Mouse (Mus musculus): ENCODE measurements at regions not wholly inside any gene's neighbourhood (a gene's known extent, or its start where the extent isn't known, plus 50 kb on each side); places are given as distances from the start of the nearest gene placed in this dataset.

DNA sequence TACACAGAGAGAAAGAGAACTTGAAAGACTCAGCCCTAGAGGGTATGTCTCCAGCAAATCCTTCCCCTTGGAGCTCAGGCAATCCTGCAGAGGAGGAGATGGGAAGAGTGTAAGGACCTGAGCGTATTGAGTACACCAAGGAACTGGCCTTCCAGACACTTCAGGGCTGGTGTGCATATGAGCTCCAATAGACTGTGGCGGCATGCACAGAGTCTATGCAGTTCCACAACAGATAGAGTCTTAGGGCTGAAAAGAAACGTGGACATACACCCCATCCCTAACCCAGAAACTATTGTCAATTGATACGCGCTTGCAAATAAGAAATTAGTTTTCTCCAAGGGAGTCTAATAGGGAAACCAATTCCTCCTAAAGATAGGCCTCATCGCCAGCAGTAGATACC, 130.6 kb upstream of the Lpp start:
- Histone ChIP-seq H3K36me3 (ENCODE audit: control insufficient read depth, insufficient read depth, low read length, poor library complexity, severe bottlenecking) (no peaks in the 10 kb centered on the region), H3K9me3 (replicated peaks; ENCODE audit: control insufficient read depth, insufficient read depth, low read length, poor library complexity, severe bottlenecking) (no peaks in the 10 kb centered on the region), H3K4me1 (ENCODE audit: control insufficient read depth, insufficient read depth, low read length) (no peaks in the 10 kb centered on the region), H3K27ac (ENCODE audit: insufficient read depth, low read length) (no peak overlapping the region), H3K27me3 (ENCODE audit: control insufficient read depth, insufficient read depth, low read length, poor library complexity, severe bottlenecking) (no peaks in the 10 kb centered on the region), H3K9ac (ENCODE audit: low read depth, poor library complexity, severe bottlenecking) (no peak overlapping the region), H3K4me3 (ENCODE audit: low read depth, low read length) (no peak overlapping the region)
- no peak for TF ChIP-seq EP300 (IDR thresholded peaks at IDR 0.05; ENCODE audit: insufficient read depth, low read depth, low read length)
- no peak for TF ChIP-seq CTCF (IDR thresholded peaks at IDR 0.05; ENCODE audit: low read depth, low read length)
- TF ChIP-seq POLR2A (IDR thresholded peaks at IDR 0.05; ENCODE audit: insufficient read depth, low read length) = no peak

DNA sequence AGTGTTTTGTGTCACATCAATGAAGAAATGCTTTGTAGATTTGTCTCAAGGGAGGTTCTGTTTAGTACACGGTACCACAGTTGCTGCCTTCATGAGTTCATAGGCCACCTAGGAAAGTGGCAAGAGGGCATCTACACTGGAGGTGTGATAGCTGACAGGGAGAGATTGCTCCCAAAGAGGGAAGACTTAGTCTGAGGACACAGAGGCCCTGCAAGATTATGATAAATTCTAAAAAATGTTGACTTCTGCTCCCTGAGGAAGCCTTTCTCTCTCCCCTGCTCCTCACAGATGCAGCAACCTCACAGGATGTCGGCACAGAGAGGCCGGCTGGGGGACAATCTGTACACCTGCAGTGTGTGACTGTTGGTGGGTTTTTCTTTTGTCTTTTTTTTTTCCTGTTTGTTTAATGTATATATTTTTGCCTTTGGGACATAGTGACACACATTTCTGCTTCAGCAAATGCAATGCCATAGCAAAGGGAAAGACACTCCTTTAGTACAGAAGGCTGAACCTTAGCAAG, 133.5 kb upstream of the Lpp start:
- TF ChIP-seq CTCF (IDR thresholded peaks at IDR 0.05; ENCODE audit: low read depth, low read length) (no peak), EP300 (IDR thresholded peaks at IDR 0.05; ENCODE audit: insufficient read depth, low read depth, low read length) (no peak), POLR2A (IDR thresholded peaks at IDR 0.05; ENCODE audit: insufficient read depth, low read length) (no peak)
- H3K9ac ChIP-seq (ENCODE audit: low read depth, poor library complexity, severe bottlenecking) = no peak overlapping the region
- H3K27ac ChIP-seq (ENCODE audit: insufficient read depth, low read length) = no peak overlapping the region
- no peak overlapping the region for H3K4me3 ChIP-seq (ENCODE audit: low read depth, low read length)
- no peaks in the 10 kb centered on the region for H3K27me3 ChIP-seq (ENCODE audit: control insufficient read depth, insufficient read depth, low read length, poor library complexity, severe bottlenecking)
- H3K9me3 ChIP-seq (replicated peaks; ENCODE audit: control insufficient read depth, insufficient read depth, low read length, poor library complexity, severe bottlenecking) = no peaks in the 10 kb centered on the region
- H3K36me3 ChIP-seq (ENCODE audit: control insufficient read depth, insufficient read depth, low read length, poor library complexity, severe bottlenecking) = no peaks in the 10 kb centered on the region
- no peaks in the 10 kb centered on the region for H3K4me1 ChIP-seq (ENCODE audit: control insufficient read depth, insufficient read depth, low read length)

DNA sequence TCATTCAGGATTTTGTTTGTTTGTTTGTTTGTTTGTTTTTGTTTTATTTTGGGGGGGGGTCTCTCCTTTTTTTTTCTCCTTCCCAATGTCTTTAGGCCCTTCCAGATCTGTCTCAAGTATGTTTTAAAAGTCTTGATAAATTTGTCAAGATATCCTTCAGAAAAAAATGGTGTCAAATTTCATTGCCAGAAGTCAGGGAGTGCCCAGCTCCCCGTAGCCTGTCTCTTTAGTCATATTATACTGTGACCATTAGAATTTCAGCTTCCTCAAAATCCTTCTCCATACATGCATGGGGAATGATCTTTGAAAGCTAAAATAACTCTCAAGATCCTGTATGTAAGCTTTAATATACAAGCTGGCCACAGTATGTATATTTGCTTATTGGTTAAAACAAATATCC, 134.3 kb upstream of the Lpp start:
- H3K36me3 ChIP-seq (ENCODE audit: control insufficient read depth, insufficient read depth, low read length, poor library complexity, severe bottlenecking) = no peaks in the 10 kb centered on the region
- H3K4me3 ChIP-seq (ENCODE audit: low read depth, low read length) = no peak overlapping the region
- no peak overlapping the region for H3K27ac ChIP-seq (ENCODE audit: insufficient read depth, low read length)
- no peaks in the 10 kb centered on the region for H3K4me1 ChIP-seq (ENCODE audit: control insufficient read depth, insufficient read depth, low read length)
- no peaks in the 10 kb centered on the region for H3K27me3 ChIP-seq (ENCODE audit: control insufficient read depth, insufficient read depth, low read length, poor library complexity, severe bottlenecking)
- TF ChIP-seq CTCF (IDR thresholded peaks at IDR 0.05; ENCODE audit: low read depth, low read length) (no peak), EP300 (IDR thresholded peaks at IDR 0.05; ENCODE audit: insufficient read depth, low read depth, low read length) (no peak), POLR2A (IDR thresholded peaks at IDR 0.05; ENCODE audit: insufficient read depth, low read length) (no peak)
- H3K9ac ChIP-seq (ENCODE audit: low read depth, poor library complexity, severe bottlenecking) = no peak overlapping the region
- H3K9me3 ChIP-seq (replicated peaks; ENCODE audit: control insufficient read depth, insufficient read depth, low read length, poor library complexity, severe bottlenecking) = no peaks in the 10 kb centered on the region

DNA sequence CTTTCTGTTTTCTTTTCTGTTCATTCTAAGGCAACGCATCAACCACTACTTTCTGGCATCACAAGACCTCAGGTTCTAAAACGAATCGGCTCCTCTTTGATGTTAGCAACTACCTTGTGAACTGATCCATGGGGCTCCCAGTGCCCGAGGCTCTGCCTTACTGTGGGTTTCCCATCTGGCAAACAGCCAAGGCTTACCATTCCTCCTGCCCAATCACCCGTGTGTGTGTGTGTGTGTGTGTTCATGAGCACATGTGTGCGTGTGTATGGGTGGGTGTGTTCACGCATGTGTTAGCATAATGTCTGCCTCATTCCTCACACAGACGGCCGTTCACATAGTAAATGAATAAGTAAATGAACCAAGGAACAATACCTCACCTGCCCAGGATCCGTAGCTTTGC, 138.3 kb upstream of the Lpp start:
- H3K9me3 ChIP-seq (replicated peaks; ENCODE audit: control insufficient read depth, insufficient read depth, low read length, poor library complexity, severe bottlenecking) = no peaks in the 10 kb centered on the region
- H3K9ac ChIP-seq (ENCODE audit: low read depth, poor library complexity, severe bottlenecking) = no peak overlapping the region
- no peak overlapping the region for H3K4me3 ChIP-seq (ENCODE audit: low read depth, low read length)
- no peak overlapping the region for H3K27ac ChIP-seq (ENCODE audit: insufficient read depth, low read length)
- TF ChIP-seq EP300 (IDR thresholded peaks at IDR 0.05; ENCODE audit: insufficient read depth, low read depth, low read length) (no peak), CTCF (IDR thresholded peaks at IDR 0.05; ENCODE audit: low read depth, low read length) (no peak), POLR2A (IDR thresholded peaks at IDR 0.05; ENCODE audit: insufficient read depth, low read length) (no peak)
- H3K4me1 ChIP-seq (ENCODE audit: control insufficient read depth, insufficient read depth, low read length) = no peaks in the 10 kb centered on the region
- H3K36me3 ChIP-seq (ENCODE audit: control insufficient read depth, insufficient read depth, low read length, poor library complexity, severe bottlenecking) = no peaks in the 10 kb centered on the region
- H3K27me3 ChIP-seq (ENCODE audit: control insufficient read depth, insufficient read depth, low read length, poor library complexity, severe bottlenecking) = no peaks in the 10 kb centered on the region

DNA sequence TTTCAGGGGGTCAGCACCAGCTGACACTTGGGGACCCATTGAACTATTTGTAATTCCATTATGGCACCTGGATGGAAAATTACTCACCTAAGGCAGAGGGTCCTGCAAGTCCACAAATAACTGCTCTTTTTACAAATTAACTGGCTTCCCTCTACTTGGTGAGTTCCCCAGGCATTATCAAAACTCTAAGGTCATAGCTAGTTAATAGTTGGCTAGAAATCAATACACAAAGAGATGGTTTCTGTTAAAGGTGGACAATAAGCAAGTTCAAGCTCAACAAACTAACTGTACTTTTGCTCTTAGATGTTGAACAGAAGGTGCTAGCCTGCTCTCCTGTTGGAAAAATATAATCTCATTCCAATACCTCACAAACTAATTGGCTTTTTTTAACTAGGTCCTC, 138.7 kb upstream of the Lpp start:
- Histone ChIP-seq H3K27ac (ENCODE audit: insufficient read depth, low read length) (no peak overlapping the region), H3K4me3 (ENCODE audit: low read depth, low read length) (no peak overlapping the region), H3K27me3 (ENCODE audit: control insufficient read depth, insufficient read depth, low read length, poor library complexity, severe bottlenecking) (no peaks in the 10 kb centered on the region), H3K9me3 (replicated peaks; ENCODE audit: control insufficient read depth, insufficient read depth, low read length, poor library complexity, severe bottlenecking) (no peaks in the 10 kb centered on the region), H3K4me1 (ENCODE audit: control insufficient read depth, insufficient read depth, low read length) (no peaks in the 10 kb centered on the region), H3K36me3 (ENCODE audit: control insufficient read depth, insufficient read depth, low read length, poor library complexity, severe bottlenecking) (no peaks in the 10 kb centered on the region), H3K9ac (ENCODE audit: low read depth, poor library complexity, severe bottlenecking) (no peak overlapping the region)
- TF ChIP-seq EP300 (IDR thresholded peaks at IDR 0.05; ENCODE audit: insufficient read depth, low read depth, low read length) (no peak), CTCF (IDR thresholded peaks at IDR 0.05; ENCODE audit: low read depth, low read length) (no peak), POLR2A (IDR thresholded peaks at IDR 0.05; ENCODE audit: insufficient read depth, low read length) (no peak)

DNA sequence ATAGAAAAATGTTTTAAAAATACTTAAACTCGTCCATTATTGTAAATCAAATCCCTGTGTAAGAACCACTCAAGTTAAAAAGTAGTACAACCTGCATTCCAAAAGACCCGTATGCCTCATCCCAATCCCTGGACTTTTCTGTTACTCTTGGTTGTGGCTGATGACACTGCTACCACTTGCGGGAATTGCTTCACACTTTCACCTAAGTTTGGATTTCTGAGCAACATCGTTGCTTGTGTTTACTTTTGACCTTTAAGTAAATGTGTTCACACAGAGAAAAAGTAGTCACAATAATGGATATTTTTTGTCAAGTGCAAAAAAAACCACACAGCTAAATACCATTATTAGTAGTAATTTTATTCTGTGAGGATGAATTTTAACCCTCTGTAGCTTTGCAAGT, 139.2 kb upstream of the Lpp start:
- H3K4me1 ChIP-seq (ENCODE audit: control insufficient read depth, insufficient read depth, low read length) = no peaks in the 10 kb centered on the region
- no peaks in the 10 kb centered on the region for H3K36me3 ChIP-seq (ENCODE audit: control insufficient read depth, insufficient read depth, low read length, poor library complexity, severe bottlenecking)
- no peak overlapping the region for H3K9ac ChIP-seq (ENCODE audit: low read depth, poor library complexity, severe bottlenecking)
- H3K9me3 ChIP-seq (replicated peaks; ENCODE audit: control insufficient read depth, insufficient read depth, low read length, poor library complexity, severe bottlenecking) = no peaks in the 10 kb centered on the region
- H3K27me3 ChIP-seq (ENCODE audit: control insufficient read depth, insufficient read depth, low read length, poor library complexity, severe bottlenecking) = no peaks in the 10 kb centered on the region
- no peak overlapping the region for H3K27ac ChIP-seq (ENCODE audit: insufficient read depth, low read length)
- TF ChIP-seq EP300 (IDR thresholded peaks at IDR 0.05; ENCODE audit: insufficient read depth, low read depth, low read length) = no peak
- no peak for TF ChIP-seq CTCF (IDR thresholded peaks at IDR 0.05; ENCODE audit: low read depth, low read length)
- TF ChIP-seq POLR2A (IDR thresholded peaks at IDR 0.05; ENCODE audit: insufficient read depth, low read length) = no peak
- H3K4me3 ChIP-seq (ENCODE audit: low read depth, low read length) = no peak overlapping the region

Measured in ES-Bruce4 (cell line).